Mouse (Mus musculus): ENCODE results near the gene Cttnbp2. TPM values are rescaled to one million over a fixed set of nuclear protein-coding genes. Genes with fewer than 3 reads are reported as not detected.

Gene Cttnbp2
- polyA plus RNA-seq, 1 experiment from 2014 or later: 43.4 TPM

GRCm38 (mm10) chr6:18465626-18466025, 49.0 kb downstream of the Cttnbp2 start:
- H3K9ac ChIP-seq (replicated peaks): no peak overlapping the region
- H3K4me1 ChIP-seq (replicated peaks): peaks cover 13% of the 10 kb centered on the region; the same call in 1 of the 2 replicates
- H3K36me3 ChIP-seq: no peaks in the 10 kb centered on the region
- WGBS: 73% methylated on average over 10 of the region's 10 CpGs
- ATAC-seq: no peak
- H3K4me2 ChIP-seq (replicated peaks): no peak overlapping the region
- H3K9me3 ChIP-seq: no peaks in the 10 kb centered on the region
- no peaks in the 10 kb centered on the region for H3K27me3 ChIP-seq
- no peak overlapping the region for H3K4me3 ChIP-seq (replicated peaks)
- no peak overlapping the region for H3K27ac ChIP-seq

GRCm38 (mm10) chr6:18459657-18460056, 55.0 kb downstream of the Cttnbp2 start:
- WGBS: 95% methylated on average over 1 of the region's 1 CpGs
- Histone ChIP-seq H3K4me2 (replicated peaks) (no peak overlapping the region), H3K9me3 (no peaks in the 10 kb centered on the region), H3K36me3 (no peaks in the 10 kb centered on the region), H3K4me1 (replicated peaks) (no peaks in the 10 kb centered on the region), H3K27ac (no peak overlapping the region), H3K27me3 (no peaks in the 10 kb centered on the region), H3K4me3 (replicated peaks) (no peak overlapping the region), H3K9ac (replicated peaks) (no peak overlapping the region)
- ATAC-seq: no peak

- Histone ChIP-seq H3K36me3 (no peaks in the 10 kb centered on the region), H3K27me3 (no peaks in the 10 kb centered on the region), H3K9me3 (no peaks in the 10 kb centered on the region), H3K9ac (replicated peaks) (no peak overlapping the region), H3K4me3 (replicated peaks) (no peak overlapping the region), H3K4me1 (replicated peaks) (peaks cover 18% of the 10 kb centered on the region), H3K4me2 (replicated peaks) (no peak overlapping the region), H3K27ac (no peak overlapping the region)
- ATAC-seq: no peak
- WGBS: 82% methylated on average over 5 of the region's 5 CpGs
Observed at GRCm38 (mm10) chr6:18450551-18451193, 64.0 kb downstream of the Cttnbp2 start.

DNA sequence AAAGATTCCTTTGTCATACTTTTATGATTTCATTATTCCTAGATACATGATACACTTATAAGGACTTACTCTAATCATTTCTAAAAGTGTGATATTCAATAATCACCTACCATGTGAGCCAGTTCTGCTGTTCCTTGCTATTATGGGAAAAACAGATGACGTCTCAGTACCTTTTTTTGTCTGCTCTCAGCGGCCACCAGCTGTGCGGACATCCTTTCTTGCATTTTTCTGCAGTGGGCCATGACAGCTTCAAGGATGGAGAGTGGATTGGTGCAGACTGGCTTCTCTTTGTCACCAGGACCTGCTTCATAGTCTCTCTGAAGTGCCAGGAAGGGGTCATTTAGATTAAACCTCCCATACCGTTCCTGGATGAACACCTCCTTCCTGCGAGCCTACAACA, 66.6 kb downstream of the Cttnbp2 start:
- no peak overlapping the region for H3K4me3 ChIP-seq (replicated peaks)
- 65% methylated on average over 5 of the region's 5 CpGs for WGBS
- no peaks in the 10 kb centered on the region for H3K9me3 ChIP-seq
- no peak overlapping the region for H3K4me2 ChIP-seq (replicated peaks)
- no peaks in the 10 kb centered on the region for H3K27me3 ChIP-seq
- no peak overlapping the region for H3K9ac ChIP-seq (replicated peaks)
- H3K27ac ChIP-seq: peak overlapping the region; percentile 35; the same call in 1 of the 2 replicates
- ATAC-seq: no peak
- H3K36me3 ChIP-seq: no peaks in the 10 kb centered on the region
- peaks cover 19% of the 10 kb centered on the region for H3K4me1 ChIP-seq (replicated peaks)

DNA sequence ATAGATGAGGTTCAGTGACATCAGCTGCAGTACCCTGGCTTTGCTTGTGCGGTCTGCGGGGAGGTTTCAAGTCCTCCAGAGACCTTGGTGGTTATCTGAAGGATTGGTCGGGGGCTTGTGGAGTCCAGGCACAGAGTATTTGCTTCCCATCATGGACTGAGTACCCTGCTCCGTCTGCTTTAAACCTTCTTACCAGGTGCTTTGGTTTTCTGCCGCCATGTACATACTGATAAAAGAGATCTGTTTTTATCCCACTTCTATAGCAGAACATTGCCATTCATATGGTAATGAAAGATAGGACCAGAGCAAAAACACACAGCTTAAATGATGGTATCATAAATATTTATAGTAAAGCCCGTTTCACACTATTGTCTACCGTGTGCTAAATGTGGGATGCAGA, 67.7 kb downstream of the Cttnbp2 start:
- Histone ChIP-seq H3K9ac (replicated peaks) (no peak overlapping the region), H3K27ac (peak overlapping the region; percentile 77), H3K4me3 (replicated peaks) (no peak overlapping the region), H3K4me2 (replicated peaks) (no peak overlapping the region), H3K27me3 (no peaks in the 10 kb centered on the region), H3K4me1 (replicated peaks) (peaks cover 19% of the 10 kb centered on the region), H3K36me3 (no peaks in the 10 kb centered on the region), H3K9me3 (no peaks in the 10 kb centered on the region)
- 17% methylated on average over 7 of the region's 7 CpGs for whole genome bisulfite sequencing
- peak; percentile 67 for ATAC-seq

GRCm38 (mm10) chr6:18446359-18446758, 68.3 kb downstream of the Cttnbp2 start:
- ATAC-seq: no peak
- Histone ChIP-seq H3K4me1 (replicated peaks) (peaks cover 19% of the 10 kb centered on the region), H3K27me3 (no peaks in the 10 kb centered on the region), H3K4me3 (replicated peaks) (no peak overlapping the region), H3K36me3 (no peaks in the 10 kb centered on the region), H3K27ac (peak overlapping the region; percentile 77), H3K9me3 (no peaks in the 10 kb centered on the region), H3K4me2 (replicated peaks) (no peak overlapping the region), H3K9ac (replicated peaks) (no peak overlapping the region)
- WGBS: 65% methylated on average over 3 of the region's 3 CpGs

- Histone ChIP-seq H3K4me1 (replicated peaks) (peaks cover 19% of the 10 kb centered on the region), H3K4me2 (replicated peaks) (no peak overlapping the region), H3K27ac (peak overlapping the region; percentile 77), H3K27me3 (no peaks in the 10 kb centered on the region), H3K9ac (replicated peaks) (no peak overlapping the region), H3K4me3 (replicated peaks) (no peak overlapping the region), H3K36me3 (no peaks in the 10 kb centered on the region), H3K9me3 (no peaks in the 10 kb centered on the region)
- 21% methylated on average over 4 of the region's 4 CpGs for WGBS
- ATAC-seq: peak; percentile 62
Observed at GRCm38 (mm10) chr6:18445747-18446146, 68.9 kb downstream of the Cttnbp2 start.

DNA sequence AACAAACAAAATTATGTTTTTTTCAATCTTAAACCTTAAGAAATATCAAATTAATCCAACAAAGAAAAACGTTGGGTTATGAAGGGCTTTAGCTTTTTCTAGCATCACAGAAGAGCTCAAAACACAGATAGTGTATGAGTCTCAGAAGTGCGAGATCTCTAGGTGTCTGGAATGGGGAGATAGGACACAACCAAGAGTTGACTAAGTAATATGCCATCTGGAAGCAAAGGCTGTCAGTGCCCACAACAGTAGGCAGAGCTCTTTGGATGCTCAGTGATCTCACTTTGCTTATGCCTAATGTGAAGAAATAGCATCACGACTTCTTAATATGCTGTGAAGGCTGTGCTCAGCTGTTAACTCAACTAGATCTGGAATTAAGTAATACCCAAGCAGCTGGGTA, 72.3 kb downstream of the Cttnbp2 start:
- no peaks in the 10 kb centered on the region for H3K9me3 ChIP-seq
- H3K27me3 ChIP-seq: no peaks in the 10 kb centered on the region
- no peak overlapping the region for H3K4me2 ChIP-seq (replicated peaks)
- H3K9ac ChIP-seq (replicated peaks): no peak overlapping the region
- H3K36me3 ChIP-seq: no peaks in the 10 kb centered on the region
- no peak overlapping the region for H3K4me3 ChIP-seq (replicated peaks)
- peaks cover 14% of the 10 kb centered on the region for H3K4me1 ChIP-seq (replicated peaks)
- ATAC-seq: no peak
- H3K27ac ChIP-seq: no peak overlapping the region
- whole genome bisulfite sequencing: 82% methylated on average over 3 of the region's 3 CpGs

DNA sequence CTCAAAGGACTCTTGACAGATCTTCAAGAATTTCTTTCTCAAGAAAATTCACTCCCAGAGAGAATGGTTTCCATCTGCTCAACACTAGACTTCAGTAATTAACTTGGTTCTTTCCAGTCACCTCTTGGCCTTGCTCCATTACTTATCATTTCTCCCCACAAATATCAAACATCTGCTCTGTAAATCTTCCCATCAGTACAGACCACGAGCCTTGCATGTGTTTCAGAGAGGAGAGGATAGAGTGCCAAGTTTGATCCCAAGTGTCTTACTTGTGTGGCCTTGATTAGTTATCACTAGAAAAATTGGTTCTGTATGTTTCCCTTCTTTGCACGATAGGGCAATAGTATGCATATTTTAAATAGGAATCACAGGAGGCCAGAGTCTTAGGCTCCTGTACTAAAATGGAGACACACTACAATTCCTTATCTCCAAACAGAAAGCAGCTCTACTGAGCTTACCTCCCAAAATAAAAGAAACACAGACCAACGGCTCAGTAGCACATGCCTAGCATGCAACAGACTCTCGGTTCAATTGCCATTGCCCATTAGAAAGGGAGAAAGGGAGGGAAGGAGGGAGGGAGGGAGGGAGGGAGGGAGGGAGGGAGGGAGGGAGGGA, 73.6 kb downstream of the Cttnbp2 start:
- Histone ChIP-seq H3K9me3 (no peaks in the 10 kb centered on the region), H3K27me3 (no peaks in the 10 kb centered on the region), H3K36me3 (no peaks in the 10 kb centered on the region), H3K27ac (no peak overlapping the region), H3K4me2 (replicated peaks) (no peak overlapping the region), H3K4me1 (replicated peaks) (peaks cover 5% of the 10 kb centered on the region; the same call in 1 of the 2 replicates), H3K4me3 (replicated peaks) (no peak overlapping the region), H3K9ac (replicated peaks) (no peak overlapping the region)
- ATAC-seq: no peak
- WGBS: 75% methylated on average over 4 of the region's 4 CpGs

DNA sequence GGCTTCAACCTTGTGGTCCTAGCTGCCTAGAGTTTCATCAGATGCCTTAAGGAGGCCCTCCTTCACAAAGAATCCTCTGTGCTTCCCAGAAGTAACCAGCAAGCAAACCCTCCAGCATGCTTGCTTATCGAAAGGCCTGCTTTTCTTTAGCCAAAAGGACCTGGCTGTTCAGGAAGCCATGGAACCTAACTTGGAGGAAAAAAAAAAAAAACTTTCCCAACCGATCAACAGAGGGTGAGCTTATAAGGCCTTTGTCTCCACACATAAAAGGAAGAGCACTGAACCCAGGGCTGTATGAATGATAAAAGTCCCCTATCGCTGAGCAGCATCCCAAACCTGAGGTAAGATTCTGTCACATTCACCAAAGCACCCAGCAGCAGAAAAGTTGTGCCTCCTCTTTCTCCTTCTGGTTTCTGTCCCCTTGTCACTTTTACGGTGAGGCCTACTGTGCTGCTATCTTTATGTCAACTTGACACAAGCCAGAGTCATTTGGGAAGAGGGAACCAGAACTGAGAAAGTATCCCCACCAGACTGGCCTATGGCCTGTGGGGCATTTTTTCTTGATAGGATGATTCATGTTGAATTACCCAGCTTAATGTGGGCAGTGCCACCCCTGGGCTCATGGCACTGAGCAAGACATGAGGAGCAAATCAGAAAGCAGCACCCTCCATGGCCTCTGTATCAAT, 78.4 kb downstream of the Cttnbp2 start:
- no peak overlapping the region for H3K9ac ChIP-seq (replicated peaks)
- 67% methylated on average over 4 of the region's 4 CpGs for WGBS

GRCm38 (mm10) chr6:18434828-18435531, 79.7 kb downstream of the Cttnbp2 start:
- Histone ChIP-seq H3K27ac (no peak overlapping the region), H3K4me3 (replicated peaks) (no peak overlapping the region), H3K4me1 (replicated peaks) (no peaks in the 10 kb centered on the region), H3K9me3 (no peaks in the 10 kb centered on the region), H3K27me3 (no peaks in the 10 kb centered on the region), H3K9ac (replicated peaks) (no peak overlapping the region), H3K4me2 (replicated peaks) (no peak overlapping the region), H3K36me3 (peaks cover 17% of the 10 kb centered on the region)
- no peak for ATAC-seq
- 95% methylated on average over 16 of the region's 16 CpGs for WGBS

More for the DNA sequence above, 78.4 kb downstream of the Cttnbp2 start:
- Histone ChIP-seq H3K27me3 (no peaks in the 10 kb centered on the region), H3K27ac (no peak overlapping the region), H3K4me2 (replicated peaks) (no peak overlapping the region), H3K4me3 (replicated peaks) (no peak overlapping the region), H3K9me3 (no peaks in the 10 kb centered on the region), H3K36me3 (peaks cover 17% of the 10 kb centered on the region), H3K4me1 (replicated peaks) (no peaks in the 10 kb centered on the region)
- no peak for ATAC-seq

DNA sequence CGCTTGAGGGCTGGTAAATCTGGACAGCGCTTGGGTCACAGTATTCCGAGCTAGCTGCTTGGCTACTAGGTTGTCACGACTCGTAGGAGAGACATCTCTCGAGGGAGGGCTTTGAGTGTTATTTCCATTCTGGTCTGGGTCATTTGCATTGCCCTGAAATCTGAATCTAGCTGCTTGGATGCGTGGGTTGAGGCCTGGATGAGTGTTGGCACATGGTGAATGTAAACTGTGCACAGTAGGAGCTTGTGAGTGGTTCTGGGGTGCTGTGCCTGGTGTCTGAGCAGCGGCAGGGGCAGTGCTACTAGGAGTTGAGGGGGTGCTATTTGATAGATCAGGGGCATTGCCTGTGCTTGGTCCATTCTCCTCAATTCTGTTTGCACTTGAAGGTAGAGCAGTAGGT, 80.3 kb downstream of the Cttnbp2 start:
- Histone ChIP-seq H3K36me3 (peaks cover 17% of the 10 kb centered on the region), H3K4me3 (replicated peaks) (no peak overlapping the region), H3K9ac (replicated peaks) (no peak overlapping the region), H3K27me3 (no peaks in the 10 kb centered on the region), H3K27ac (no peak overlapping the region), H3K4me2 (replicated peaks) (no peak overlapping the region), H3K9me3 (no peaks in the 10 kb centered on the region), H3K4me1 (replicated peaks) (no peaks in the 10 kb centered on the region)
- WGBS: 83% methylated on average over 8 of the region's 8 CpGs
- no peak for ATAC-seq
